Mouse (Mus musculus) Patski (cell line): Measurements from ENCODE around the gene Rilpl1. TPM values are rescaled to one million over a fixed set of nuclear protein-coding genes. Genes with fewer than 3 reads are reported as not detected.
A peak's percentile ranks its signal among the peaks of the same experiment; 100 is the strongest.

ENCODE experiments used
- ATAC-seq: fragments of 100-300 bp; one replicate; pipeline ENCODE4 v1.8.0; 2021
- CTCF ChIA-PET: fragments of 350-600 bp; sonication (Branson Sonifier 250); formaldehyde crosslinking; loops from one replicate; lab custom pipeline; 2022; ENCODE audit warnings: inconsistent platforms; lab: Charles Lee
- POLR2A ChIA-PET: fragments of 350-600 bp; sonication (Branson Sonifier 250); formaldehyde crosslinking; loops from one replicate; lab custom pipeline; 2022; ENCODE audit warnings: antibody characterized with exemption, inconsistent platforms; lab: Charles Lee
- DNase-seq: peaks from one replicate; pipeline ENCODE4 v3.0.0-alpha.2; 2011; ENCODE audit warnings: low read depth, low spot score
- H3K27me3 ChIP-seq: fragments of 371-371 bp; one replicate; pipeline ENCODE4 v1.5.1; 2021
- CTCF ChIP-seq: fragments of 100-300 bp; IDR thresholded peaks from one replicate; pipeline ENCODE4 v1.5.1; 2021
- in situ Hi-C: fragments of 300-500 bp; cut with MboI; formaldehyde crosslinking; loops from 3 replicates; pipeline ENCODE4 v1.11.1; 2018; ENCODE audit warnings: low pct_unique_long_range_greater_than_20kb, mixed read lengths
- polyA plus RNA-seq: library from polyadenylated mRNA; unstranded; gene quantifications from one replicate; pipeline ENCODE4 v1.2.3, GENCODE M21; 2021

Gene Rilpl1
- polyA plus RNA-seq, 1 experiment from 2014 or later: 98.2 TPM

DNA sequence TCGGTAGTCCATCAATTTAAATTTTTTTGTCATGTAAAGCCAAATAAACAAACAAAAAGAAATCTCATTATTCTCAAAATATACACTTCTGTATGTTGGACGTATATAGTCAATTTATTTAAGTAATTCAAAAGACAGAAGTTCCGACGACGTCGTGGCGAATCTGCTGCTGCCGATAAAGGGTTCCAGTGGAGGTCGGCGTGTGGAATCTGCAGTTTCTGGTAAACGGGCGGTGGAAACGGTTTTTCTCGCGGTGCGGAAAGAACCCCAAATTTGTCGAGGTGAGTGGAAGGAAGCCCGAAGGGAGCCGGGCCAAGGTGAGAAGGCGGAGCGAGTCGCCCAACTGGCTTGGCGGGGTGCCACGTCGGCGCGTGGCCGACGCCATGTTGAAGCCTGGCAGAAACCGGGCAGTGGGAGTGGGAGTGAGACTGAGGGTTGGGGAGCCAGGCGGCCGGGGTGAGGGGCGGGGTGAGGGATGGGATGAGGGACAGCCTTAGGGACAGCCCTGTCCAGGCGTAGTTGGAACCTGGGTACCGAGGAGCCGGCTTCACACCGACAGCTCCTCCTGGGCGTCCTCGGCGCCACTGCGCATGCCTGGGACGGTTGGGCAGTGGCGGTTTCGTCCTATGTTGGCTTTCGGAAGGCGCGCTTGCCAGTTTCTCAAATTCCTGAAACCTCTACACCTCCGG is 48.1 kb downstream of the Rilpl1 start, which contains the start of gene Snrnp35:
Gene Snrnp35, plus strand, starts transcription at position 169 of the 689 bp plus-strand sequence.
- CTCF ChIA-PET: interaction anchor here (0.9 kb wide), 1 partner anchor 51 kb away, joined by 4 read pairs; no protein-coding TSS in a partner anchor
- in situ Hi-C loops: no loop called here
- no peaks in the 10 kb centered on the region for H3K27me3 ChIP-seq
- ATAC-seq (peak; percentile 77), DNase-seq (peak; percentile 91)
- no peak for TF ChIP-seq CTCF
- POLR2A ChIA-PET: no interaction called here

DNA sequence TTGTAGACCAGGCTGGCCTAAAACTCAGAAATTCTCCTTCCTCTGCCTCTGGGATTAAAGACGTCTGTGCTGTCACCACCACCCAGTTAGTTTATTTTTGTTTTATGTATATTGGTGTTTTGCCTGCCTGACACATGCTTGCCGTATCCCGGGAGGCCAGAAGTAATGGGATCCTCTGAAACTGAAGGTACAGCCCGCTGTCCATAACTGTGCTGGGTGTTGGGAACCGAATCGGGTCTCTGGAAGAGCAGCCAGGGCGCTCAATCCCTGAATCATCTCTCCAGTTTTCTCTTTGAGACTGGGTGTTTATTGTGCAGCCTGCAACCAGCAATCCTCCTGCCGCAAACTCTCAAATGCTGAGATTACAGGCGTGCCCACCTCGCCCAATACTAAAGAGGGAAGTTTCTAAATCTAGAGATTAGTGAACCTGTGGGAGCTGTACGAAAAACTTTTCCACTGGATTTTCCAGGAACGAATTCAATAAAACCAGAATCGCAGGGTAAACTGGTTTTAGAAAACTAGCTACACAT is 48.7 kb downstream of the Rilpl1 start:
- ChIA-PET POLR2A (no interaction called here), CTCF (interaction anchor here (0.9 kb wide), 1 partner anchor 50 kb away, joined by 4 read pairs; no protein-coding TSS in a partner anchor)
- ATAC-seq (no peak), DNase-seq (no peak)
- H3K27me3 ChIP-seq: no peaks in the 10 kb centered on the region
- in situ Hi-C loops: no loop called here
- no peak for TF ChIP-seq CTCF

- no peaks in the 10 kb centered on the region for H3K27me3 ChIP-seq
- CTCF ChIA-PET: no interaction called here
- no peak for TF ChIP-seq CTCF
- DNase-seq (no peak), ATAC-seq (no peak)
- in situ Hi-C loops: no loop called here
- POLR2A ChIA-PET: no interaction called here
These were observed 49.5 kb downstream of the Rilpl1 start for GRCm38 (mm10) chr5:124481714-124482113.

- in situ Hi-C loops: no loop called here
- ChIA-PET POLR2A (interaction anchor here (0.6 to 1.4 kb wide), 3 partner anchors 11 to 71 kb away, joined by 3 to 6 read pairs (median 5); no protein-coding TSS in a partner anchor), CTCF (interaction anchor here (0.9 to 1.5 kb wide), 6 partner anchors 10 to 47 kb away, joined by 3 to 4 read pairs (median 3); partner anchors contain the start of gene Kmt5a)
- DNase-seq (no peak), ATAC-seq (no peak)
- TF ChIP-seq CTCF: no peak
- H3K27me3 ChIP-seq: no peaks in the 10 kb centered on the region
These were observed 51.1 kb downstream of the Rilpl1 start for GRCm38 (mm10) chr5:124480119-124480518.

DNA sequence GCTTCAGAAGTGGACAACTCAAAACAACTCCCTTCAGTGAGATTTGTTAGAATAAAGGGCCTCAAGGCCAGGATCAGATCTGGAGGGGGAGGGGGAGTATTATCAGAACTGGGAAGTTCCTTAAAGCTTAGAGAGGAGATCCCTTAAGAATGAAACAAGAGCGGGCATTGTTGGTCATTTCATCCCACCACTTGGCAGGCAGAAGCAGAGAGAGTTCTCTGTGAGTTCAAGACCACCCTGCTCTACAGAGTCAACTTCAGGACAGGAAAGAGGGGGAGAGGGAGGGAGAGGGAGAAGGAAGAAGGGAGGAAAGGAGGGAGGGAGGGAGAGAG is 52.4 kb downstream of the Rilpl1 start:
- ChIA-PET CTCF (interaction anchor here (0.8 to 1.5 kb wide), 4 partner anchors 38 to 60 kb away, joined by 3 to 7 read pairs (median 4); partner anchors contain the start of gene Kmt5a), POLR2A (interaction anchor here (0.7 to 1.3 kb wide), 4 partner anchors 14 to 37 kb away, joined by 3 to 5 read pairs (median 3); no protein-coding TSS in a partner anchor)
- no peak for ATAC-seq
- no peak for DNase-seq
- TF ChIP-seq CTCF: no peak
- H3K27me3 ChIP-seq: no peaks in the 10 kb centered on the region
- in situ Hi-C loops: no loop called here

- in situ Hi-C loops: no loop called here
- no peak for TF ChIP-seq CTCF
- ATAC-seq (peak; percentile 21), DNase-seq (no peak)
- POLR2A ChIA-PET: interaction anchor here (0.8 to 1.2 kb wide), 2 partner anchors 24 to 27 kb away, joined by 3 to 5 read pairs; no protein-coding TSS in a partner anchor
- no peaks in the 10 kb centered on the region for H3K27me3 ChIP-seq
- CTCF ChIA-PET: interaction anchor here (0.8 kb wide), 1 partner anchor 9 kb away, joined by 3 read pairs; no protein-coding TSS in a partner anchor
These were observed 60.5 kb downstream of the Rilpl1 start for GRCm38 (mm10) chr5:124470591-124471171.

DNA sequence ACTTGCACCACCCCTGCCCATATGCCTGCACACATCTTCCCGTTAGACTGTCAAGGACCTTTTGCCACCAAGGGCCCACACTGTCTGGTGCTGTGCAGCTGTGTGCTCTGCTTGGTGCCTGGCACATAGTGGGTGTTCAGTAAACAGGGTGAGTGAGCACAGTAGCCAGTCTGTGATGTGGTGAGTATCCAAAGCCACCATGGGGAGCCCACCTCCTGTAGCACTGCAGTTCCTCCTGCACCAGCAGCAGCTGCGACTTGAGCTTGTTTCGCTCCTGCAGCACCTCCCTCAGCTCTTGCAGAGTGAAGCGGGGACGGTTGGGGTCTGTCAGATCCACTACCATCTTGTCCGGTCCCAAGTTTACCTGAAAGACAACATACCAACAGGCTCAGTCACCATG is 61.7 kb downstream of the Rilpl1 start:
- ATAC-seq: no peak
- in situ Hi-C loops: no loop called here
- no peak for DNase-seq

DNA sequence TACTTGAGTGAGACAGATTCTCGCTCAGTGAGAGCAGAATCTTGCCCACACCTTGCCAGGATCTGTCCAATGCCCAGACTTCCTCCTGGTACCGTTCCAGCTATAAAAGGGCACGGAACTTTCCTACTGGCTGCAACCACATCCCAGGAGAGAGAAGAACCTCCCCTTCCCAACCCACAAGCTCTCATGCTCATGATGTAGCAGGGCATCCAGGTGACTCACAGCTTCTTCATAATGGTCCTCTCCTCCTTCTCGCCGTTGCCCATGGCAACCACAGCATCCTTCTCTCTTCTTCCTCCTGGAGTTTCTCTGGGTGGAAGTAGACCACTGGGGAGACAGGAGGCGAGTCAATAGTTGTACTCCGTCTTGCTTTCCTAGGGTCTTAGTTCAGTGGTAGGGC is 62.8 kb downstream of the Rilpl1 start:
- POLR2A ChIA-PET: no interaction called here
- no peak for ATAC-seq
- in situ Hi-C loops: no loop called here
- TF ChIP-seq CTCF: no peak
- CTCF ChIA-PET: no interaction called here
- no peak for DNase-seq
- H3K27me3 ChIP-seq: no peaks in the 10 kb centered on the region

More for the DNA sequence above, 61.7 kb downstream of the Rilpl1 start:
- no peaks in the 10 kb centered on the region for H3K27me3 ChIP-seq
- ChIA-PET CTCF (no interaction called here), POLR2A (no interaction called here)
- TF ChIP-seq CTCF: no peak

DNA sequence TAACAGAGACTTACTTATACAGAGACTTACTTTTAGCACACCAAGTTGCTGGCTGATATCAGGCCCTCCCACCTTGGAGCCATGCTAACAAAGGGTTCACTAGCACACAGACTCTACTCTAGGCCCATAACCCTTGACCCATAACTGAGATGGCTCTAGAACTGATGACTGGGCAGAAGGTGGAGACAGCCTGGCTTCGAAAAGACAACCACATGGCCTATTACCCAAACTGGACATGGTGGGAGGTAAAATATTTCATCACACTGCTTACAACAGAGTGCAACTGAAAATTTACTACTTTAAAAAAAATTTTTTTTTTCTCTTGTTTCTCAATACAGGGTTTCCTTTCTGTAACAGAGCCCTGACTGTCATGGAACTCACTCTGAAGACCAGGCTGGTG is 63.4 kb downstream of the Rilpl1 start:
- TF ChIP-seq CTCF: no peak
- POLR2A ChIA-PET: no interaction called here
- in situ Hi-C loops: no loop called here
- CTCF ChIA-PET: no interaction called here
- DNase-seq: no peak
- H3K27me3 ChIP-seq: no peaks in the 10 kb centered on the region
- no peak for ATAC-seq

GRCm38 (mm10) chr5:124464905-124465304 is 66.3 kb downstream of the Rilpl1 start:
- ATAC-seq: no peak
- no peak for TF ChIP-seq CTCF
- no peaks in the 10 kb centered on the region for H3K27me3 ChIP-seq
- in situ Hi-C loops: no loop called here
- no peak for DNase-seq
- ChIA-PET CTCF (interaction anchor here (1.2 to 1.6 kb wide), 3 partner anchors 9 to 93 kb away, joined by 3 to 5 read pairs (median 5); no protein-coding TSS in a partner anchor), POLR2A (interaction anchor here (0.7 to 1.9 kb wide), 2 partner anchors 13 to 17 kb away, joined by 3 to 8 read pairs; partner anchors contain the start of gene Rilpl2)
